Mouse (Mus musculus) midbrain, embryonic 15.5 days (tissue): ENCODE data around the gene Reps2. TPM values are rescaled to one million over a fixed set of nuclear protein-coding genes. Genes with fewer than 3 reads are reported as not detected.

Experiments used
- ATAC-seq: fragments of 200-750 bp; cut with Nextera tagmentation; replicated peaks from 2 replicates; pipeline ENCODE4 v1.8.0; 2017; ENCODE audit warnings: moderate TSS enrichment
- H3K27ac ChIP-seq: fragments of 300-500 bp; sonication (generic); 2 replicates; pipeline ENCODE4 v1.5.1; 2015; ENCODE audit warnings: mild to moderate bottlenecking, inconsistent platforms
- H3K27me3 ChIP-seq: fragments of 300-500 bp; sonication (generic); replicated peaks from 2 replicates; pipeline ENCODE4 v1.6.1; 2015; ENCODE audit warnings: inconsistent platforms
- H3K36me3 ChIP-seq: fragments of 300-500 bp; sonication (generic); replicated peaks from 2 replicates; pipeline ENCODE4 v1.6.1; 2015; ENCODE audit warnings: inconsistent platforms
- H3K4me1 ChIP-seq: fragments of 300-500 bp; sonication (generic); 2 replicates; pipeline ENCODE4 v1.6.1; 2015; ENCODE audit warnings: inconsistent platforms
- H3K4me2 ChIP-seq: fragments of 300-500 bp; sonication (generic); 2 replicates; pipeline ENCODE4 v1.6.1; 2015; ENCODE audit warnings: inconsistent platforms, mild to moderate bottlenecking, moderate library complexity
- H3K4me3 ChIP-seq: fragments of 300-500 bp; sonication (generic); 2 replicates; pipeline ENCODE4 v1.5.1; 2015; ENCODE audit warnings: mild to moderate bottlenecking, inconsistent platforms
- H3K9ac ChIP-seq: fragments of 300-500 bp; sonication (generic); 2 replicates; pipeline ENCODE4 v1.6.1; 2015; ENCODE audit warnings: mild to moderate bottlenecking, inconsistent platforms
- H3K9me3 ChIP-seq: fragments of 300-500 bp; sonication (generic); 2 replicates; pipeline ENCODE4 v1.6.1; 2016; ENCODE audit warnings: inconsistent platforms
- WGBS: fragments of 180-500 bp; shearing (Covaris S2); methylation state at CpG from one replicate; pipeline ENCODE4 v1.1.7; 2015; ENCODE audit warnings: mixed read lengths; 5-methylcytosine and 5-hydroxymethylcytosine counted together
- polyA plus RNA-seq: library from polyadenylated mRNA; unstranded; fragments of >200 nt; fragmentation: Nextera tagmentation; extraction: Ambion mirVana; gene quantifications from 2 replicates; pipeline ENCODE4 v1.2.1, GENCODE M21; 2015

The Reps2 gene
- polyA plus RNA-seq, 1 experiment from 2014 or later: 4.6 TPM

- Histone ChIP-seq H3K9ac (no peak overlapping the region), H3K27ac (no peak overlapping the region), H3K27me3 (peaks cover 28% of the 10 kb centered on the region), H3K9me3 (no peaks in the 10 kb centered on the region), H3K36me3 (no peaks in the 10 kb centered on the region), H3K4me3 (no peak overlapping the region), H3K4me2 (no peak overlapping the region), H3K4me1 (no peaks in the 10 kb centered on the region)
- ATAC-seq: no peak
- WGBS: 53% methylated on average over 9 of the region's 9 CpGs
These were observed 121.5 kb downstream of the Reps2 start for GRCm38 (mm10) chrX:162521831-162522514.

- H3K4me1 ChIP-seq: no peaks in the 10 kb centered on the region
- no peaks in the 10 kb centered on the region for H3K36me3 ChIP-seq
- 38% methylated on average over 4 of the region's 4 CpGs for WGBS
- no peak overlapping the region for H3K4me2 ChIP-seq
- H3K9me3 ChIP-seq: no peaks in the 10 kb centered on the region
- no peak overlapping the region for H3K9ac ChIP-seq
- ATAC-seq: no peak
- H3K4me3 ChIP-seq: no peak overlapping the region
- no peak overlapping the region for H3K27ac ChIP-seq
- peaks cover 28% of the 10 kb centered on the region for H3K27me3 ChIP-seq
These were observed 122.3 kb downstream of the Reps2 start for GRCm38 (mm10) chrX:162521197-162521596.

- no peaks in the 10 kb centered on the region for H3K36me3 ChIP-seq
- WGBS: 59% methylated on average over 2 of the region's 2 CpGs
- H3K9me3 ChIP-seq: no peaks in the 10 kb centered on the region
- H3K27me3 ChIP-seq: peaks cover 26% of the 10 kb centered on the region
- H3K27ac ChIP-seq: no peak overlapping the region
- no peak overlapping the region for H3K4me2 ChIP-seq
- ATAC-seq: no peak
- H3K4me1 ChIP-seq: no peaks in the 10 kb centered on the region
- H3K9ac ChIP-seq: no peak overlapping the region
- no peak overlapping the region for H3K4me3 ChIP-seq
These were observed 123.1 kb downstream of the Reps2 start for GRCm38 (mm10) chrX:162520374-162520773.

DNA sequence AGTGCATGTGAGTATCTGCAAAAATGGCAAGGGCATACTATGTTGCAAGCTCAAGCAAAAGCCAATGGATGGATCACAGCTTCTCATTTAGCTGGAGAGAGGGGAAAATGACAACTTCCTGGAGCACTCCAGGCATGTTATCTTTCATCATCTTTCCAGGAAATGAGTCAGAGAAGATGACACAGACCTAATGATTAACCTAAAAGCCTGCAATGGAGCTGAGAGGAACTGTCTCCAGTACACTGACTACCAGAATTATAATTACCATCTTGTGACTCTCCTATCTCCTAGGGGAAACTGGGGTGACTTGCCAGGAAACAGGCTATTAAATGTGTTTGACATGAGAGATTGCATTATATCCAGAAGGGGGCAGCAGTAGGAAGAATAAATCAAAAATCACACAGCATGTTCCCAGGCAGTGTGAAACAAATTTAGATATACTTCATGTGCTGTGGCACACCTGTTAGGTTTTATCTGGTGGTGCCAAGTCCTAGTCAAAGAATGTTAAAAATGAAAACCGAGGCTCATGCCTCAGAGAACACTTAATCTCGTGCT, 132.9 kb downstream of the Reps2 start:
- Histone ChIP-seq H3K4me2 (no peak overlapping the region), H3K27ac (no peak overlapping the region), H3K36me3 (no peaks in the 10 kb centered on the region), H3K9me3 (no peaks in the 10 kb centered on the region), H3K4me1 (no peaks in the 10 kb centered on the region), H3K4me3 (no peak overlapping the region), H3K9ac (no peak overlapping the region), H3K27me3 (0 out of 2 replicates have a peak, but pooled peaks cover 11% of the 10 kb centered on the region)
- 57% methylated on average over 2 of the region's 2 CpGs for WGBS
- ATAC-seq: no peak

- Histone ChIP-seq H3K4me2 (no peak overlapping the region), H3K4me1 (no peaks in the 10 kb centered on the region), H3K9me3 (no peaks in the 10 kb centered on the region), H3K4me3 (no peak overlapping the region), H3K27ac (no peak overlapping the region), H3K9ac (no peak overlapping the region), H3K36me3 (no peaks in the 10 kb centered on the region), H3K27me3 (peaks cover 17% of the 10 kb centered on the region)
- no peak for ATAC-seq
- 24% methylated on average over 2 of the region's 2 CpGs for WGBS
These were observed 138.3 kb downstream of the Reps2 start for GRCm38 (mm10) chrX:162505186-162505585.

DNA sequence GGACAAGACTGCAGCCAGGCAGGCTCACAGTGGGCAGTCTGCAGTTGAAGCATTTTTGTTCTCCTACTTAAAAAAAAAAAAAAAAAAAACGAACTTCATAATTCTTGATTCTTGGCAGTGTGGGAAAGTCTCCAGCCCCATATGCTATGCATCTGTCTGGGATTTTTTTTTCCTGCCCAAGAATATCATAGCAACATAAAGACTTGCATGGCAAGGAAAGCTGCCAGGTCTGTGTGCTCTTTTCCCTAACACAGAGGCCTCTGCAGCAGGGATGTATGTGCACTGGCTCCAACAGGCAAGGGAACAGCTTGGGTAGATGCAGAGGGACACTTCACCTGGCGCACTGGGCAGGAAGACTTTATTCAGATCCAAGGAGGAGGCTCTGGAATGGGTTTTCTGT, 140.0 kb downstream of the Reps2 start:
- H3K9me3 ChIP-seq: no peaks in the 10 kb centered on the region
- no peak overlapping the region for H3K4me3 ChIP-seq
- H3K27ac ChIP-seq: no peak overlapping the region
- H3K4me2 ChIP-seq: no peak overlapping the region
- H3K9ac ChIP-seq: no peak overlapping the region
- ATAC-seq: no peak
- no peaks in the 10 kb centered on the region for H3K36me3 ChIP-seq
- no peaks in the 10 kb centered on the region for H3K4me1 ChIP-seq
- H3K27me3 ChIP-seq: peaks cover 12% of the 10 kb centered on the region
- WGBS: 50% methylated on average over 2 of the region's 2 CpGs

- Histone ChIP-seq H3K27me3 (peaks cover 11% of the 10 kb centered on the region), H3K4me2 (no peak overlapping the region), H3K9me3 (no peaks in the 10 kb centered on the region), H3K36me3 (no peaks in the 10 kb centered on the region), H3K4me3 (no peak overlapping the region), H3K4me1 (no peaks in the 10 kb centered on the region), H3K9ac (no peak overlapping the region), H3K27ac (no peak overlapping the region)
- ATAC-seq: no peak
- 80% methylated on average over 3 of the region's 3 CpGs for WGBS
These were observed 142.5 kb downstream of the Reps2 start for GRCm38 (mm10) chrX:162500962-162501361.

- H3K4me1 ChIP-seq: no peaks in the 10 kb centered on the region
- H3K27ac ChIP-seq: no peak overlapping the region
- WGBS: 46% methylated on average over 2 of the region's 2 CpGs
- H3K9me3 ChIP-seq: no peaks in the 10 kb centered on the region
- H3K27me3 ChIP-seq: peaks cover 5% of the 10 kb centered on the region
- ATAC-seq: no peak
- no peak overlapping the region for H3K4me3 ChIP-seq
- H3K4me2 ChIP-seq: no peak overlapping the region
- H3K36me3 ChIP-seq: no peaks in the 10 kb centered on the region
- no peak overlapping the region for H3K9ac ChIP-seq
These were observed 147.0 kb downstream of the Reps2 start for GRCm38 (mm10) chrX:162496485-162496884.

GRCm38 (mm10) chrX:162488630-162489029, 154.8 kb downstream of the Reps2 start:
- 82% methylated on average over 1 of the region's 1 CpGs for WGBS
- no peaks in the 10 kb centered on the region for H3K27me3 ChIP-seq
- no peak overlapping the region for H3K4me3 ChIP-seq
- H3K27ac ChIP-seq: no peak overlapping the region
- no peak overlapping the region for H3K4me2 ChIP-seq
- no peak overlapping the region for H3K9ac ChIP-seq
- H3K9me3 ChIP-seq: no peaks in the 10 kb centered on the region
- H3K36me3 ChIP-seq: no peaks in the 10 kb centered on the region
- H3K4me1 ChIP-seq: no peaks in the 10 kb centered on the region
- ATAC-seq: no peak

DNA sequence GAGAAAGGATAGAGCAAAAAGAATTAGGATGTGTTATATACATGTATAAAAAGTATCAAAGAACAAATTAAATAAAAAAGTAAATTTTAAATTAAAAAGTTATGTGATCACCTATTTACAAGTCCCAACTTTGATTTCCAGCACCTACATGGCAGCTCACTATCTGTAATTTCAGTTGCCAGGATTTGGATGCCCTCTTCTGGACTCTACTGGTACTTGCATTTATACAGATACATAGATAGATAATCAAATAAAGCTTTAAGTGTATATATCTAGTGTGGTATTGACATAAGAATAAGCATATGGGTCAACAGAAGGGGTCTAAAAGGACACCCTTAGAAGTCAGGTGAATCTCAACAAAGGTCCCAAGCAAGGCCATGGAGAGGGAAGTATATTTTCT, 155.7 kb downstream of the Reps2 start:
- Histone ChIP-seq H3K9ac (no peak overlapping the region), H3K27me3 (no peaks in the 10 kb centered on the region), H3K4me1 (no peaks in the 10 kb centered on the region), H3K4me2 (no peak overlapping the region), H3K9me3 (no peaks in the 10 kb centered on the region), H3K4me3 (no peak overlapping the region), H3K36me3 (no peaks in the 10 kb centered on the region), H3K27ac (no peak overlapping the region)
- ATAC-seq: no peak

DNA sequence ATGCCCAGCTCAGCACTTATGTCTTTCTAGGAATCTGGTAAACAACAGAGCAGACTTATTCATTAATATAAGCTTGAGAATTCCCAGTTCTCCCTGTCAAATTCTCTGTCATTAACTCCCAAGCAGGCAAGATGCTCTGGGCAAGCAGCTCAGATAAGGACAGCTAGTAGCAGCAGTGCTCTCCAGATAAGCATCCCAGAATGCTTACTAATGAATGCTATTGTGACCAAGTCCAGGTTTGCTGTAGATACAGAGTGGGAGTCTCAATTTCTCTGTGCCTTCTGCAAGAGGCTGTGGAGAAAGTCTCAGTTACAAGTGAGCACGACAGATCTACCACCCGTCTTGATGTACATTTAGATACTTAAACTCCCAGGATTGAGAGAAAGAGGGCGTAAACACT, 173.2 kb downstream of the Reps2 start:
- Histone ChIP-seq H3K27ac (no peak overlapping the region), H3K9me3 (no peaks in the 10 kb centered on the region), H3K9ac (no peak overlapping the region), H3K4me2 (no peak overlapping the region), H3K36me3 (no peaks in the 10 kb centered on the region), H3K4me1 (no peaks in the 10 kb centered on the region), H3K4me3 (no peak overlapping the region), H3K27me3 (peaks cover 13% of the 10 kb centered on the region; the same call in 1 of the 2 replicates)
- no peak for ATAC-seq
- WGBS: 74% methylated on average over 3 of the region's 3 CpGs

- Histone ChIP-seq H3K9ac (no peak overlapping the region), H3K4me1 (no peaks in the 10 kb centered on the region), H3K36me3 (no peaks in the 10 kb centered on the region), H3K4me2 (no peak overlapping the region), H3K9me3 (no peaks in the 10 kb centered on the region), H3K27ac (no peak overlapping the region), H3K27me3 (peaks cover under 1% of the 10 kb centered on the region; the same call in 1 of the 2 replicates), H3K4me3 (no peak overlapping the region)
- WGBS: 69% methylated on average over 5 of the region's 5 CpGs
- ATAC-seq: no peak
These were observed 181.3 kb downstream of the Reps2 start for GRCm38 (mm10) chrX:162462156-162462555.

DNA sequence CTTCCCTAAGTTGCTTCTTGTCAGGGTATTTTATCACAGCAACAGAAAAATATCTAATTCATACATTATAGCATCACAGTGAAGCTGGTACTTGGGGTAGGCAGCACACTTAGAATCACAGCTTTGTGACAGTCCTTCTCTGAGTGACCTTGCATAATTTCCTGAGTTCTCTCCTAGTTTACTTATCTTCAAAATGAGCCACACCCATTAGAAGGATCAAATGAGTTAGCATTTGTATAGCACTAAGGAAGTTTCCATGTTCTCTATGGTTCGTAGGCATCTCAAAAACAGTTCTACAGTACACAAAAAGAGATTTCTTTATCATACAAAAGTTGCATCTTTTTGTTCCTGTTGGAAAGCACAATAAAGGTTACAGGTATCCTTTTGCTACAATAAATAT, 187.0 kb downstream of the Reps2 start:
- Histone ChIP-seq H3K9me3 (no peaks in the 10 kb centered on the region), H3K27me3 (peaks cover 5% of the 10 kb centered on the region; the same call in 1 of the 2 replicates), H3K9ac (no peak overlapping the region), H3K4me2 (no peak overlapping the region), H3K36me3 (no peaks in the 10 kb centered on the region), H3K4me3 (no peak overlapping the region), H3K27ac (no peak overlapping the region), H3K4me1 (no peaks in the 10 kb centered on the region)
- no peak for ATAC-seq
- 68% methylated on average over 1 of the region's 1 CpGs for WGBS
